Mouse (Mus musculus) G1E (cell line): ENCODE data around the gene Gm49450.

Experiments used
- CTCF ChIP-seq: IDR thresholded peaks from 2 replicates; pipeline ENCODE4 v1.5.1; 2012; ENCODE audit warnings: low read depth, low read length, inconsistent platforms, mixed read lengths
- GATA1 ChIP-seq: IDR thresholded peaks from 2 replicates; pipeline ENCODE4 v1.6.1; 2012; ENCODE audit warnings: borderline replicate concordance, low read length, inconsistent platforms, mixed read lengths
- GATA2 ChIP-seq: IDR thresholded peaks from 2 replicates; pipeline ENCODE4 v1.6.1; 2012; ENCODE audit warnings: low read depth, low read length, inconsistent platforms, borderline replicate concordance
- POLR2AphosphoS5 ChIP-seq: IDR thresholded peaks from 2 replicates; pipeline ENCODE4 v1.6.1; 2012; ENCODE audit warnings: low read depth, low read length, inconsistent platforms; ENCODE audit not compliant: insufficient replicate concordance
- TAL1 ChIP-seq: conservative IDR thresholded peaks from 2 replicates; pipeline ENCODE4 v1.6.1; 2012; ENCODE audit warnings: low read depth, low read length, inconsistent platforms, mixed read lengths

- TF ChIP-seq CTCF = no peak
- TF ChIP-seq TAL1 = no peak
- TF ChIP-seq GATA2 = no peak
- no peak for TF ChIP-seq GATA1
- no peak for TF ChIP-seq POLR2AphosphoS5
Observed at GRCm38 (mm10) chr15:98988787-98989186, 35.4 kb upstream of the Gm49450 start.
